Mouse (Mus musculus) spleen, adult 12 weeks (tissue): ENCODE measurements around the gene Muc3a.

Source experiments
- DNase-seq: peaks from one replicate; pipeline ENCODE4 v3.0.0; 2022; ENCODE audit warnings: low spot score

Gene Muc3a

DNA sequence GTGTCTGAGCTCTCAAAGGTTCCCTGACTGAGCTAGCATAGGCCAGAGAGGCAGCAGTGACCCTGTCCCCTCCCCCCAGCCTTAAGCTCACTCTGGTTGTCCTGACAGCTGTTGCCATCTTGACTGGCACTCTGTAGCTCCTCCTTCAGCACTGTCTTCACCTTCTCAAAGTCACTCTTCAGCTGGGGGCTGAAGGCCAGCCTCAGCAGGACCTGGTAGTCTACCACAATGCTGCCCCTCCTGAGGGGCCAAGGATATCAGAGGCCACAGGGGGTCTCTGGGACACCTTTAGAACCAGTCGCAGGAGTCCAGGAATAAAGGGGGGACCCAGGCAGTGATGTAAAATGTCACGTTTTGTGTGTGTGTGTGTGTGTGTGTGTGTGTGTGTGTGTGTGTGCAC is at the start of gene Muc3a:
TSS of gene Muc3a (minus strand) at position 101 of the 400 bp plus-strand sequence.
- no peak for DNase-seq

DNA sequence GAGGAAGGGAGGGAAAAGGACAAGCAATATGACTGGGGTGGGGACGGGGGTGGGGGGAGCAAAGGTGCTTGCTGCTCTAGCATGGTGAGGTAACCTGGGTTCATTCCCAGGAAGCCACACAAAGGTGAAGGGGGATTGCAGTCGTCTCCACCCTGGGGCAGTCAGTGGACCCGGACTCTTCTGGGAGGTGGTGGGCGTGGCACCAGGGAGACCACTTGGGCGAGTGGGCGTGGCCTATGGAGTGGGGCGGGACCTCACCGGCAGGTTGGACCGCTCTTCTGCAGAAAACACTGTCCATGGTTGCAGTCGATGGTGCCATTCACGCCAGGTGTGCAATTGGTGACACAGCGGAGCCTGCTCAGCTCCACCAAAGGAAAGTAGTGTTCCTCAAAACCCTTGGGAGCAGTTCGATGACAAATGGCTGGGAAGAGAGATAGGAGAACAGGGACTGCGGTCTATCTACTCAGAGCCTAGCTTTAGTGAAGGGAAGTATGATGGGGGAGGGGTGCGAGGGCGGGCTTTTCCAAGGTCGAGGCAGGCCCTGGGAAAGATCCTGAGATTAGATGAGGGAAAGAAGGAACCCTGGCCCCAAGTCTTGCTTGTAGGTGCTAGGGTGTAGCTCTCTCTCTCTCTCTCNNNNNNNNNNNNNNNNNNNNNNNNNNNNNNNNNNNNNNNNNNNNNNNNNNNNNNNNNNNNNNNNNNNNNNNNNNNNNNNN is 917 bp downstream of the Muc3a start:
- DNase-seq, result no peak

DNA sequence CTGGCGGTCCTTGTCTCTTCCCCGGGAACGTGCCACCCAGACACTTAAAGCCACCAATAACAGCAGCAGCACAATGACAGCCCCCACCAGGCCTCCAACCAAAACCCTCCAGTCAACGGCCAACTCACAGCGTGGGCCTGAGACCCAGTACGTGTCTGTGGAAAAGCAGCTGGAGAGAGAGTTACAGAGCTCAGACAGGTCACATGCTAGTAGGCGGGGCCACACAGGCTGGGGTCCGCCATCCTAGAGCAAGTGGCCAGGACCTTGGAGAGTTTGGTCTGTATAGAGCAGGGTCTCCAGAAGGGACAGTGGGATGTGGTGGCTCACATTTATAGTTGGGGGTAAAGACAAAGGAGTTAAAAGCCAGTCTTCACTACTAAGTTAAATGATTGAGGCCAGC is 1.5 kb downstream of the Muc3a start:
- no peak for DNase-seq

DNA sequence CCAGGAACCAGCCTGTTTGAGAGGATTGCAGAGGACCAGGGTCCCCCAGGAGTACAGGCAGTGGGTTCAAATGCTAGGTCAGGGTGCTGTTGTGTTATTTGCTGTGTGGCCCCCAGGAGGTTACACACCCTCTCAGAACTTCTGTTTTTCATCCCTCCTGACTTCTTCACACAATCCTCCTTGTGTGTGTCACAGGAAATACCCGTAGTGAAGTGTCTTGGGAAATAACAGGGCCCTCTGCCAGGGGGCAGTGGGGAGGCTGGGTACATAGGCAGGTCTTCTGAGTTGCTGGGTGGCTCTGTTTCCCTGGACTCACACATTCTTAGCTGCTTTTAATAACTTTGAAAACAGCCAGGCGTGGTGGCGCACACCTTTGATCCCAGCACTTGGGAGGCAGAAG is 6.9 kb downstream of the Muc3a start:
- no peak for DNase-seq

DNA sequence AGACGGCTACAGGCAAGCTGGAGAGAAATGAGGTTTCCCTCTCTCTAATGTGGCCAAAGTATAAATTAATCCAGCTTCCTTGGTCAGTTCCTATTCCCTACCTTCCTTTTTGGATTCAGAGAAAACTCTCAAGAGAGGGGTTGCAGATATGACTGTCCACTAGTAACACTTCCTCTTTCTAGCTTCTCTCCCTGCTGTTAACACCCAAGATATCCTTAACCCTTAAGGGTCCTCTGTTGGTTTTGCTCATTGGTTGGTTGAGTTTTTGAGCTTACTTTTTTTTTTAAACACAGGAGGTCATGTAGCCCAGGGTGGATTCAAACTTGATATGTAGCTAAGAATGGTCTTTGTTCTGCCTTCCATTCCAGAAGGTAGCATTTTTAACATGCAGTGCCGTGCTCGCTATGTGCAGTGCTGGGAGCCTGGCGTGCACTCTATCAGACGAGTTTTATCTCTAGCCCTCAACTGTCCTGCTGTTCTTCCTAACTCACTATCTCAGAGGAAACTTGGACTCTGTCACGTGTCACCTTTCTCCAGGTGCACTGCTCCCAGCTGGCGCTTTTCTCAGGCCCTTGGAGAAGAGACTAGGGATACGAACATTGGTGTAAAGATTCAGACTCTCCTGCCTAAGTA is 17.6 kb downstream of the Muc3a start:
- no peak for DNase-seq

DNA sequence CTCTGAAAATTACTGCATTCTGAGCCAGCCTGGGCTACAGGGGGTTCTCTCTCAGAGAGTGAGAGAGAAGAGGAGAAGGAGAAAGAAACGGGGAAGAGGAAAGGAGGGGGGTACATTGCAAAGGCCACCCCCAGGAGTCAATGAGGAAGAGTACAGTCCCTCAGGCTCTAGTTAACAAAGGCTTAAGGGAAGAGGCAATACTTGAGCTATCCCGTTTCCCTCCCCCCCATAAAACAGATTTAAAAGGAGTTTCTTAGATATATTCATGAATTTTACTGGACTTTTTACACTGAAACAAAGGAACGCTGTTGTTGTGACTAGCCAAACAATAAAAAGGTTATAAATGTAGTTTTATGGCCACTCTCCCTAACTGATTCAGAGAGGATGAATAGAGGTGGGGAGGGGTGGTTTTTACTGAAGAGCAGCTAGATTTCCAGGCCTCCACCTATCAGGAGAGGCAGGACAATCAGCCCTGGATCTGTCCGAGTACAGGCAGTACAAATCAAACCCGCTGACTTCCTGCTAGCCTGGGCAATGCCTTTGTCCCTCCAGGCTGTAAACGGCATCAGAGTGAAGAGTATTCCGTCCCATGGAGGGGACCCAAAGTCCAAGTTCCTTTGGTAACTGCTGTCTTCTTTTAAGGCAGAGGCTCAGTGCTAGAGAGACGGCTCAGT is 18.8 kb downstream of the Muc3a start:
- no peak for DNase-seq

DNA sequence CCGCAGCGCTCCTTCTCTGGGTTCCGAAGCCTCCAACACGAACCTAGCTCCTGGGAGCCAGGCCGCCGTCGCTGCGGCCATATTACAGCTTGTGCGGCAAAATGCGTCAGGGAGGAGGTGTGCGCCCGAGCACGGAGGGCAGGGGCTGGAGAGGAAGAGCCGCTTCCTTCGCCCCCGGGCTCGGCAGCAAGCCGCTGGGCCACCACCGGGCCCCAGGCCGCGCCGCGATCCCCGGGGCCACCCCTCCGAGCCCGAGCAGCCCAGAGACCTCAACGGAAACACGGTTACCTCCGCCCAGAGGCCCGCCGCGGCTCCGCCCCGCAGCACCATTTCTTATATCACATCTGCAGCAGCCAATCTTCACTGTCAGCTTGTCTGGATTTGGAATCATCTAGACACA is 22.9 kb downstream of the Muc3a start:
- DNase-seq, result no peak

DNA sequence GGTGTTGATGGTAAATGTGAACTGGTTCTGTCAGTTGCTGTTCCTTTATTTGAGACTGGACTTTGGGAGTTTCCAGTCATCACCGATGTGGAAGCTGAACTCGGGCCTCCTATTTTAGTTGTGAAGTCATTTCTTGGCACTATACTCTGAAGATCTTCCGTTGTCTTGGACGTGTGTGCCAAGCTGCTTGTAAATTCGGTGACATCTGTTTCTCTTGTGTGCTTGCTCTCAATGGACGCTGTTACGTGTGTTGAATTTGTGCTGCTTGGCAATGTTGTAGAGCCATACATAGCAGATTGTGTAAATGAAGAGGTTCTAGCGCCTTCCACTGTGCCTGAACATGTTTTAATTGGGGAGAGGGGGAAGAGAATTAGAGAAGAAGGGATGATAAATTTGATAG is 26.8 kb downstream of the Muc3a start:
- DNase-seq, result no peak

DNA sequence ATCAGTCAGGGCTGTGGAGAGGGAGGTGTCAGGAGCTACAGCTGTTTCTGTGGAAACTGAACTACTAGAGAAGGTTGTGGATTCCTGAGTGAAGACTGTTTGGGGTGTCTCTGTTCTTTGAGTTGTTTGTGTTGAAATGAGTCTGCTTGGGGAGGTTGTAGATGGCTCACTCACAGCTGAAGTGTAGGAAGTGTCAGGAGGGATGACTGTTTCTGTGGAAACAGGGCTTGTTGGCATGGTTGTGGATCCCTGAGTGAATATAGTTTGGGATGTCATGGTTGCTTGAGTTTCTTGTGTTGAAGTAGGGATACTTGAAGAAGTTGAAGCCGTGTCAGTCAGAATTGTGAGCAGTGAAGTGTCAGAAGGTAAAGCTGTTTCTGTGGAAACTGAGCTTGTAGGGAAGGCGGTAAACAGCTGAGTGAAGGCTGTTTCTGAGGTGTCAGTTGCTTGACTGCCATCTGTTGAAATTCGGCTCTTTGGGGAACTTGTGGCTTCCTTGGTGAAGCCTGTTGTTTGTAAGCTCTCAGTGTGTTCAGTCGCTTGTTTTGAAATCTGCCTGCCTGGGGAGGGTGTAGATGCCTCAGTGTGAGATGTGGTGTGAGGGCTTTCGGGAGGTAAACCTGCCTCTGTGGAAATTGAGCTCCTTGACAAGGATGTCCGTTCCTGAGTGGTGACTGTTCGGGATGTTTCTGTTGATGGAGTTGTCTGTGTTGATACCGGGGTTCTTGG is 32.4 kb downstream of the Muc3a start:
- no peak for DNase-seq

DNA sequence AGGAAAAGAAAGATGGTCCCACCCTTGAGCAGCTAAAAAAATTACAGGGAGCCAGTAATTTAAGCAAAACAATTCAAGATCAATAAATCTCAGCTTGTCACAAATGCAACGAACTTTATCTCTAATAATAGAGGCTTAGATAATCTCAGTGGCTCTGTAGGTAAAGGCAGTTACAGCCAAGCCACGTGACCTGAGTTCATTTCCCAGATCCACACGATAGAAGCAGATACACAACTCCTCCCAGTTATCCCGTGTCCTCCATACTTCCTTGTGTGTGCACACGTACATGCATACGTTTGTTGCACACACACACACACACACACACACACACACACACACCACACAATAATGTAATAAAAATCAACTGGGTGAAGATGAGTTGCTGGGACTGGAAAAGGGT is 38.2 kb downstream of the Muc3a start:
- no peak for DNase-seq

DNA sequence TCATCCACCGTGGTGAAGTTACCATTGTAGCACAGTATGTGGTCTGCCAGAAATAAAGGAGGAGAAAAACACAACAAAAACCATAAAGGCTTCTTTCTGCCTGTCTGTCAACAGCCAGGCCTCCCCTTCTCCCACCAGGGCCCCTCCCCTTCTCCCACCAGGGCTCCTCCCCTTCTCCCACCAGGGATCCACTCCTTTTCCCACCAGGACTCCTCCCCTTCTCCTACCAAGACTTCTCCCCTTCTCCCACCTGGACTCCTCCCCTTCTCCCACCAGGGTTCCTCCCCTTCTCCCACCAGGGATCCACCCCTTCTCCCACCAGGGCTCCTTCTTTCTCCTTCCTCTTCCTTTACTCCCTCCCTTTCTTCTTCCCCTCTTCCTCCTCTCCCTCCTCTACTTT is 39.6 kb downstream of the Muc3a start:
- DNase-seq, result no peak

DNA sequence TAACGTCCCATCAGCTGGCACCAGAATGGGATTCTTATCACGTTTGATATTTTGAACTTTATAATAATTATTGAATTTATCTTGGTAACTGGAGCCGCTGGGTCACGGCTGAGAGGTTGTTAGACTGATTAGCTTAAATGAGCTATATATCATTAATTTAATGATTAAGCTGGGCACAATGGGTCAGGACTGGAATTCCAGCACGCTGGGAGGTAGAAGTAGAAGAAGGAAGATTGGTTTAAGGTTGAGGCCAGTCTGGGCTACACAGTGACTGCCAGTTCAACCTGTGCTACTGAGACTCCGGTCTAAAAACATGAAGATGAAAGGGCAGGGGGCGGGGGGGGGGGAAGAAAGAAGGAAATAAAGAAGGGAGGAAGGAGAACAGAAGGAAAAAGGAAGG is 40.7 kb downstream of the Muc3a start:
- no peak for DNase-seq

DNA sequence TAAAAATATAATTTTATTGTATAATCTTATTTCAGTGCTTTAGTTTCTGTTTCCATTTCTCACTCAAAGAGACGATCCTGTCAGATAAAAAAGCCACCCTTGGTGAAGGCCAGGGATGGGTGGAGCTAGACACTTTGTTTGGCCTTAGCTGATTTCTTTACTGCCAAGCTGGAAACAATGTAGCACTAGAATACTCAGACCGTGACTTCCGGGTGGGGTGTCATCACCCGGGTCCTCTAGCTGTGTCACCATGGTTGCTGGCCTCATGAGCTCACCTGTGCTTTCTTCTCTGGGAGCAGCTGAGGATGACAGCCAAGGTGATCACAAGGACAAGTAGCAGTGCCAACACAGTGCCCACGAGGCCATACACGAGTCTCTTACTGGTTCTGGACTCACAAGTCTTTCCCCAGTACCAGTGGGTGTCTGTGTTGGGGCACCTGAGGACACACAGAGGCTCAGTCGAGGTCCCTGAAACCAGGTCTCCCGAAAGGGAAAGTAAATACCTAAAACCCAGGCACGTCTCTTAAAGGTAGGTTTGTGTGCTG is 41.3 kb downstream of the Muc3a start:
- no peak for DNase-seq

DNA sequence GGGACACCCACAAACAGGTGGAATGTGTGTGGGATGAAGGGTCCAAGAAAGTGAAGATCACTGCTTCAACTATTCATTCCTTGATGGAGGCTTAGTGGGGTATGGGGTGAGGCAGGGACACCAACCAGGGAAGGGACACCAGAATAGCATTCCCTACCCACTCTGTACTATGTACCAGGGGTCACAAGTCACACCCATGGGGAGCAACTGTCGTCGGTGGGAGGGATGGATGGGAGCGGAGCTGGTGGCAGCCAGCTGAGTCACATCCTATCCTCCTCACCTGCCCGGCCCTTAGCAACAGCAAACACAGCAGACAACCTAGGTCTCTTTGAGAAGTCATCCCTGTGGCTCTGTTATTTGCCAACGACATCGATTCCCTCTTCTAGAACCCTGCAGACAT is 44.6 kb downstream of the Muc3a start:
- no peak for DNase-seq

DNA sequence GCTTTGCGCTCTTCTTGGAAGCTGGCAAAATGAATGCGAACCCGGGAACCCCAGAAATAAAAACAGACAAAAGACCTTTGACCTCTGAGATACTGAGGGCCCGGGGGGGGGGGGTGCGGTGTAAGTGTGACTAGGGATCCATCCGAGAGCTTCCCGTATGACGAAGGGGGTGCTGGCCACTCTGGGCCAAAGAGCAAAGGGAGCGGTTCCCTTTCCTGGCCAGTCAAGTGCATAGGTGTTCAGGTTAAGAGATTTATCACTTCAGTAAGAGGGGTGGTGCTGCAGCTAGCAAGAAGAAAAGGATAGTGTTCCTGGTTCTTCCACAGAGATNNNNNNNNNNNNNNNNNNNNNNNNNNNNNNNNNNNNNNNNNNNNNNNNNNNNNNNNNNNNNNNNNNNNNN is 46.2 kb downstream of the Muc3a start:
- DNase-seq, result no peak

DNA sequence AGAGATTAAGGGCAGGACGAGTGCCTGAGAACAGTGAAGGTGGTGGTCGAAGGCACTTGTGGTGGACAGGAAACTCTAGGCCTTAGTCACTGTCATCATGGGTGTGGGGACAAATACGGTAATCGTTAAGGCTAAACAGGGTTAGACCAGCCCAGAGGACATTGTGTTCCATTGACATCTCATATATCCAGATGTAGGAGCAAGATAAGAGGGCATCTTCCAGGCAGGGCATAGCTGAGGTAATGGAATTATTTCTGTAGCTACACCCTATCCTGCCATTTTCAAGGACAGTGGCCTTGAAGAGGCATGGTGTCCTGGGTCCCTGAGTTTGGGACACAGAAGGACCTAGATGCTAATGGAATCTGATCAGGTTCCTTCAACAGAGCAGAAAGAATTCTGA is 50.3 kb downstream of the Muc3a start:
- DNase-seq, result no peak

DNA sequence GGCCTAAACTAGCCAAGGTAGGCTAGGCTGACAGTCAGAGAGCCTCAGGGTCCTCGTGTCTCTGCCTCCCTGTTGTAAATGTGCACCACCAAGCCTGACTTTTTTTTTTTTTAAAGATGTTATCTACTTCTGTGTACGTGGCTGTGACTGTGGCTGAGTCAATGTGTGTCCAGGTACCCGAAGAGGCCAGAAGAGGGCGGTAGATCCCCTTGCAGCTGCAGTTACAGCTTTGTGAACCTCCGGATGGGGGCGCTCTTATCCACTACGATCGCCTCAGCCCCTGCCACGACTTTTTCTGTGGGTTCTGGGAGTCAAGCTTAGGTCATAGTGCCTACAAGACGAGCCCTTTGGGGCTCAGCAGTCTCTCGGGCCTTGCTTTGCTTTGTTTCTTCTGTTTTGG is 52.7 kb downstream of the Muc3a start:
- DNase-seq, result peak; percentile 26
